Mouse (Mus musculus) megakaryocyte, embryonic 14.5 days (primary cell): ENCODE data around the gene Tmem223. TPM values are rescaled to one million over a fixed set of nuclear protein-coding genes. Genes with fewer than 3 reads are reported as not detected.
A peak's percentile ranks its signal among the peaks of the same experiment; 100 is the strongest.

Experiments
- H3K27me3 ChIP-seq: replicated peaks from 2 replicates; pipeline ENCODE3; 2012; ENCODE audit warnings: inconsistent platforms
- H3K36me3 ChIP-seq: replicated peaks from 2 replicates; pipeline ENCODE3; 2012; ENCODE audit warnings: low read length, inconsistent platforms, mixed read lengths
- H3K4me1 ChIP-seq: 2 replicates; pipeline ENCODE4 v1.6.1; 2012; ENCODE audit warnings: inconsistent platforms
- H3K4me3 ChIP-seq: replicated peaks from 2 replicates; pipeline ENCODE3; 2012; ENCODE audit warnings: moderate library complexity, mild to moderate bottlenecking, inconsistent platforms
- H3K9me3 ChIP-seq: 2 replicates; pipeline ENCODE4 v1.6.1; 2012; ENCODE audit warnings: inconsistent platforms
- FLI1 ChIP-seq: IDR thresholded peaks from 2 replicates; pipeline ENCODE4 v1.6.1; 2012; ENCODE audit warnings: low read length, inconsistent platforms, mixed read lengths
- GATA1 ChIP-seq: IDR thresholded peaks from 3 replicates; pipeline ENCODE4 v1.6.1; 2012; ENCODE audit warnings: mixed read lengths, low read length, inconsistent platforms, borderline replicate concordance
- polyA plus RNA-seq: library from polyadenylated mRNA; stranded (reverse); fragments of >175 nt; gene quantifications from 2 replicates; pipeline ENCODE4 v1.2.3, GENCODE M21; 2012; ENCODE audit warnings: low replicate concordance; ENCODE audit not compliant: insufficient read depth

Gene Tmem223
- polyA plus RNA-seq, 1 experiment = 53.5 TPM

- no peaks in the 10 kb centered on the region for H3K9me3 ChIP-seq
- no peaks in the 10 kb centered on the region for H3K27me3 ChIP-seq
- peaks cover 52% of the 10 kb centered on the region for H3K4me1 ChIP-seq
- TF ChIP-seq GATA1 (no peak), FLI1 (no peak)
- peak overlapping the region; percentile 97 for H3K4me3 ChIP-seq
- peaks cover 60% of the 10 kb centered on the region for H3K36me3 ChIP-seq
Observed at GRCm38 (mm10) chr19:8772996-8773395, 2.2 kb downstream of the Tmem223 start.

- Histone ChIP-seq H3K36me3 (peaks cover 60% of the 10 kb centered on the region), H3K27me3 (no peaks in the 10 kb centered on the region), H3K4me3 (peak overlapping the region; percentile 97), H3K4me1 (peaks cover 52% of the 10 kb centered on the region), H3K9me3 (no peaks in the 10 kb centered on the region)
- no peak for TF ChIP-seq FLI1
- no peak for TF ChIP-seq GATA1
Observed at GRCm38 (mm10) chr19:8773409-8773808, 2.6 kb downstream of the Tmem223 start.

GRCm38 (mm10) chr19:8774086-8774835 is 3.5 kb downstream of the Tmem223 start, which contains the start of gene Tmem179b:
TSS of gene Tmem179b (minus strand) at chr19:8774467.
- peak; percentile 68; the same call in 1 of the 2 replicates for TF ChIP-seq FLI1
- TF ChIP-seq GATA1 = no peak
- Histone ChIP-seq H3K36me3 (peaks cover 57% of the 10 kb centered on the region), H3K4me1 (peaks cover 52% of the 10 kb centered on the region)

GRCm38 (mm10) chr19:8774951-8775421 is 4.2 kb downstream of the Tmem223 start:
- peaks cover 55% of the 10 kb centered on the region for H3K36me3 ChIP-seq
- H3K4me1 ChIP-seq = peaks cover 55% of the 10 kb centered on the region
- peak overlapping the region; percentile 97 for H3K4me3 ChIP-seq
- H3K27me3 ChIP-seq = no peaks in the 10 kb centered on the region
- TF ChIP-seq GATA1 (no peak), FLI1 (no peak)
- no peaks in the 10 kb centered on the region for H3K9me3 ChIP-seq

More at GRCm38 (mm10) chr19:8774086-8774835, 3.5 kb downstream of the Tmem223 start, which contains the start of gene Tmem179b:
- H3K27me3 ChIP-seq = no peaks in the 10 kb centered on the region
- peak within 1 kb of the TSS; percentile 97 for H3K4me3 ChIP-seq
- no peaks in the 10 kb centered on the region for H3K9me3 ChIP-seq

- TF ChIP-seq FLI1 (no peak), GATA1 (no peak)
- Histone ChIP-seq H3K36me3 (peaks cover 40% of the 10 kb centered on the region), H3K4me1 (peaks cover 45% of the 10 kb centered on the region), H3K9me3 (no peaks in the 10 kb centered on the region), H3K27me3 (no peaks in the 10 kb centered on the region), H3K4me3 (peak within 1 kb of the TSS; percentile 96)
Observed at GRCm38 (mm10) chr19:8786008-8786781, 15.4 kb downstream of the Tmem223 start, which contains the start of gene Taf6l. TSS of gene Taf6l (minus strand) at chr19:8786417.

- H3K9me3 ChIP-seq = peaks cover 5% of the 10 kb centered on the region
Observed at GRCm38 (mm10) chr19:8788521-8788920, 17.7 kb downstream of the Tmem223 start.

GRCm38 (mm10) chr19:8789171-8789570 is 18.4 kb downstream of the Tmem223 start:
- H3K36me3 ChIP-seq = peaks cover 36% of the 10 kb centered on the region
- H3K27me3 ChIP-seq = no peaks in the 10 kb centered on the region
- H3K4me3 ChIP-seq = no peak overlapping the region
- TF ChIP-seq FLI1 = no peak
- no peak for TF ChIP-seq GATA1
- peaks cover 6% of the 10 kb centered on the region for H3K9me3 ChIP-seq
- peaks cover 33% of the 10 kb centered on the region for H3K4me1 ChIP-seq

More at GRCm38 (mm10) chr19:8788521-8788920, 17.7 kb downstream of the Tmem223 start:
- Histone ChIP-seq H3K27me3 (no peaks in the 10 kb centered on the region), H3K36me3 (peaks cover 35% of the 10 kb centered on the region), H3K4me1 (peaks cover 36% of the 10 kb centered on the region), H3K4me3 (no peak overlapping the region)
- TF ChIP-seq FLI1 (no peak), GATA1 (no peak)

GRCm38 (mm10) chr19:8790171-8790570 is 19.4 kb downstream of the Tmem223 start:
- H3K36me3 ChIP-seq = peaks cover 42% of the 10 kb centered on the region
- peaks cover 6% of the 10 kb centered on the region for H3K9me3 ChIP-seq
- H3K4me3 ChIP-seq = no peak overlapping the region
- peaks cover 27% of the 10 kb centered on the region for H3K4me1 ChIP-seq
- no peaks in the 10 kb centered on the region for H3K27me3 ChIP-seq
- no peak for TF ChIP-seq FLI1
- no peak for TF ChIP-seq GATA1

- H3K36me3 ChIP-seq = peaks cover 28% of the 10 kb centered on the region
- H3K9me3 ChIP-seq = peaks cover 2% of the 10 kb centered on the region
- TF ChIP-seq GATA1 (no peak), FLI1 (peak; percentile 37; the same call in 1 of the 2 replicates)
- peaks cover 44% of the 10 kb centered on the region for H3K4me1 ChIP-seq
- H3K27me3 ChIP-seq = no peaks in the 10 kb centered on the region
- peak within 1 kb of the TSS; percentile 99 for H3K4me3 ChIP-seq
Observed at GRCm38 (mm10) chr19:8798264-8798946, 27.6 kb downstream of the Tmem223 start, which contains the start of gene Polr2g. TSS of gene Polr2g (minus strand) at chr19:8798577.

GRCm38 (mm10) chr19:8798947-8799315 is 28.1 kb downstream of the Tmem223 start:
- Histone ChIP-seq H3K9me3 (no peaks in the 10 kb centered on the region), H3K4me1 (peaks cover 49% of the 10 kb centered on the region), H3K36me3 (peaks cover 25% of the 10 kb centered on the region), H3K4me3 (peak overlapping the region; percentile 99), H3K27me3 (no peaks in the 10 kb centered on the region)
- no peak for TF ChIP-seq GATA1
